Mouse (Mus musculus): ENCODE data around the gene Ncoa1. TPM values are rescaled to one million over a fixed set of nuclear protein-coding genes. Genes with fewer than 3 reads are reported as not detected.

Ncoa1 gene
- total RNA-seq, 2 experiments from 2014 or later: 142 to 146 TPM

GRCm38 (mm10) chr12:4500516-4500915, 23.5 kb upstream of the Ncoa1 start:
- DNase-seq (ENCODE audit: low spot score in 2 of 2): no peak
- TF ChIP-seq CTCF (conservative IDR thresholded peaks at IDR 0.05): no peak
- no peak overlapping the region for H3K4me3 ChIP-seq

GRCm38 (mm10) chr12:4499651-4500175, 22.7 kb upstream of the Ncoa1 start:
- Histone ChIP-seq H3K27ac (no peak overlapping the region), H3K4me3 (no peak overlapping the region)
- TF ChIP-seq CTCF (conservative IDR thresholded peaks at IDR 0.05): no peak
- no peak for DNase-seq (ENCODE audit: low spot score in 2 of 2)

More at GRCm38 (mm10) chr12:4500516-4500915, 23.5 kb upstream of the Ncoa1 start:
- H3K27ac ChIP-seq: no peak overlapping the region

- H3K4me3 ChIP-seq: no peak overlapping the region
- no peak for DNase-seq (ENCODE audit: low spot score in 2 of 2)
- H3K27ac ChIP-seq: no peak overlapping the region
- TF ChIP-seq CTCF (conservative IDR thresholded peaks at IDR 0.05): no peak
Measured at GRCm38 (mm10) chr12:4488411-4488810, 11.4 kb upstream of the Ncoa1 start.

GRCm38 (mm10) chr12:4483386-4483785, 6.4 kb upstream of the Ncoa1 start:
- peak overlapping the region; percentile 76 for H3K27ac ChIP-seq
- no peak overlapping the region for H3K4me3 ChIP-seq
- DNase-seq (ENCODE audit: low spot score in 2 of 2): peak; percentile 35 to 61
- no peak for TF ChIP-seq CTCF (conservative IDR thresholded peaks at IDR 0.05)

GRCm38 (mm10) chr12:4481687-4482086, 4.7 kb upstream of the Ncoa1 start:
- no peak for DNase-seq (ENCODE audit: low spot score in 2 of 2)
- Histone ChIP-seq H3K27ac (peak overlapping the region; percentile 36), H3K4me3 (no peak overlapping the region)
- TF ChIP-seq CTCF (conservative IDR thresholded peaks at IDR 0.05): no peak

- TF ChIP-seq CTCF (conservative IDR thresholded peaks at IDR 0.05): no peak
- no peak overlapping the region for H3K27ac ChIP-seq
- no peak overlapping the region for H3K4me3 ChIP-seq
- DNase-seq (ENCODE audit: low spot score in 2 of 2): no peak
Measured at GRCm38 (mm10) chr12:4480250-4480649, 3.3 kb upstream of the Ncoa1 start.

GRCm38 (mm10) chr12:4479171-4479881, 2.3 kb upstream of the Ncoa1 start:
- H3K27ac ChIP-seq: no peak overlapping the region
- H3K4me3 ChIP-seq: no peak overlapping the region
- no peak for TF ChIP-seq CTCF (conservative IDR thresholded peaks at IDR 0.05)
- DNase-seq (ENCODE audit: low spot score in 2 of 2): no peak

- no peak for DNase-seq (ENCODE audit: low spot score in 2 of 2)
- Histone ChIP-seq H3K4me3 (no peak overlapping the region), H3K27ac (peak overlapping the region; percentile 84; the same call in 1 of the 2 replicates)
- no peak for TF ChIP-seq CTCF (conservative IDR thresholded peaks at IDR 0.05)
Measured at GRCm38 (mm10) chr12:4477941-4478795, 1.2 kb upstream of the Ncoa1 start.

GRCm38 (mm10) chr12:4476291-4476831, 621 bp downstream of the Ncoa1 start:
- DNase-seq (ENCODE audit: low spot score in 2 of 2): peak in 1 of 2 experiments; percentile 45

GRCm38 (mm10) chr12:4475251-4475993, 1.6 kb downstream of the Ncoa1 start:
- TF ChIP-seq CTCF (conservative IDR thresholded peaks at IDR 0.05): no peak
- peak overlapping the region; percentile 99 for H3K27ac ChIP-seq
- peak overlapping the region; percentile 92 for H3K4me3 ChIP-seq
- no peak for DNase-seq (ENCODE audit: low spot score in 2 of 2)

More at GRCm38 (mm10) chr12:4476291-4476831, 621 bp downstream of the Ncoa1 start:
- Histone ChIP-seq H3K4me3 (peak overlapping the region; percentile 92), H3K27ac (peak overlapping the region; percentile 99)
- TF ChIP-seq CTCF (conservative IDR thresholded peaks at IDR 0.05): peak; percentile 40; the same call in 1 of the 2 replicates

GRCm38 (mm10) chr12:4469115-4469514, 7.9 kb downstream of the Ncoa1 start:
- no peak for TF ChIP-seq CTCF (conservative IDR thresholded peaks at IDR 0.05)
- no peak for DNase-seq (ENCODE audit: low spot score in 2 of 2)
- Histone ChIP-seq H3K4me3 (no peak overlapping the region), H3K27ac (no peak overlapping the region)

GRCm38 (mm10) chr12:4463701-4464100, 13.3 kb downstream of the Ncoa1 start:
- H3K27ac ChIP-seq: 0 out of 2 replicates have a peak overlapping the region, but pooled peaks have one; percentile 3
- DNase-seq (ENCODE audit: low spot score in 2 of 2): no peak

More at GRCm38 (mm10) chr12:4463701-4464100, 13.3 kb downstream of the Ncoa1 start:
- TF ChIP-seq CTCF (conservative IDR thresholded peaks at IDR 0.05): no peak
- no peak overlapping the region for H3K4me3 ChIP-seq

Data from layer of hippocampus, adult 2 months (tissue).